Mouse (Mus musculus) mammary gland, adult 2 months (tissue): ENCODE results near the gene Bmpr2. TPM values are rescaled to one million over a fixed set of nuclear protein-coding genes. Genes with fewer than 3 reads are reported as not detected.

Experiments
- polyA plus RNA-seq: library from polyadenylated mRNA; depleted of rRNA; stranded (reverse); fragments of >200 nt; gene quantifications from 2 replicates; pipeline ENCODE4 v1.2.3, GENCODE M21; 2012; ENCODE audit warnings: low replicate concordance; rRNA removed

Gene Bmpr2
- polyA plus RNA-seq = 4.3 and 10.5 TPM in 2 replicates

DNA sequence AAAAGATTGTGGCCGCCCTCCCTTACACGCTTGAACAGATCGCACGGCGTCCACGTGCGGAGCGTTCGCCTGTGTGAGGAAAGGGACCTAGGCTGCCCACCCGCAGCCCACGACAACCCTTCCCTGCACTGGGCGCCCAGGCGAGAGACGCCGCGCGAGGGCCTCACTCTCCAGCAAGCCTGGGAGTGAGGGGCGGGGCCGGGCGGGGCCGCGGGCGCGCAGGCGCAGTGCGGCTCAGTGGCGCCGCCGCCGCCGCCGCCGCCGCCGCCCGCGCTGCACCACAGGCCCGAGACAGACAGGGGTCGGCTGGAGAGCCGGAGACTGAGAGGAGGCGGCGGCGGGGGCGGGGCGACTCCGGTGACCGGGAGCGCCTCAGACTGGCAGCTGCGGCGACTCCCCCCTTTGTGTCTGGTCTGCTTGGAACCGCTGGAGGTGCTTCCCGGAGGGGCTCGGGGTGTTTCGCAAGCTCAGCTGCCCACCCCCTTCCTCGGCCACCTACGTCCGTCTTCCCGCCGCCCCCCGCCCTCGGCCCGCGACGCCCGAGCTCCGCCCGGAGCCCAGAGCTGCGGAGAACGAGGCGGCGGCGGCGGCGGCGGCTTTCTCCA lies at the start of gene Bmpr2:
Bmpr2 (plus strand) TSS at position 237 of the 605 bp plus-strand sequence.

DNA sequence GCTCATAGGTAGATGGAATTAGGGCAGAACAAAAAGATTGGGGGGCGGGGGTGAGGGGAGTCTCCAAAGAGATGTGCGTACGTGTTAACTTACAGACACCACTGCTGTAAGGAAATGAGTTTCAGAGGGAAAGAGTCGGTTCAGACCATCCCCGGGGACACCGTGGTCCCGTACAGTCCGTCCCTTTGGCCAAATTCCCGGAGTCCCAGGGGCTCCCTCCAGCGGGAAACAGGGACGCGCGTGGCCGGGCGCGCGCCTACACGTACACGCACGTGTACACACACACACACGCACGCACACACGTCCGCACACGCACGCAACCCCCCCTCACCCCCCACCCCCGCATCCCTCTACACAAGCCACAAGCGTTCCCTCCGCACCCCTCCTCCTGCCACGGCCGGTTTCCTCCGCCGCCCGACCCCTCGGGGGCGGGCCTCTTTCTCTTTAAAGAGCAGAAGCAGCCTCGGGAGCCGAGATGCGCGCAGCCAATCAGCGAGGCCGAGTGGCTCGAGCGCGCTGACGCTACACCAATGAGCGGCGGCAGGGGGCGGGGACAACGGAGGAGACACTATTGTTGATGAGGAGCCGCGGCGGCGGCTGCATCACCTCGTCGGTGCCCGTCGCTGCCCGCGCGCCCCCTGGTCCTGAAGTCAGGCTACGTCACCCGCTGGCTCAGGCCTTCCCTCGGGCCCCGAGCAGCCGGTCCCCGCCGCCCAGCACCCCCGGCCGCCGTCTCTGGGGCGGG lies 149.4 kb downstream of the Bmpr2 start, which contains the start of gene Fam117b:
Fam117b (plus strand) TSS at position 594 of the 745 bp plus-strand sequence.

Other genes with a start within 250 kb of the Bmpr2 start
- 1.0 TPM in 1 of 2 replicates, not detected in the other for gene Gm973, start 247.1 kb upstream of the Bmpr2 start, polyA plus RNA-seq
- 7.0 and 17.0 TPM in 2 replicates for gene Sumo1, start 92.6 kb upstream of the Bmpr2 start, polyA plus RNA-seq
- 15.3 and 22.7 TPM in 2 replicates for gene Nop58, start 78.4 kb upstream of the Bmpr2 start, polyA plus RNA-seq
- 7.9 and 18.1 TPM in 2 replicates for gene Fam117b, start 149.6 kb downstream of the Bmpr2 start, polyA plus RNA-seq